Mouse (Mus musculus) embryonic facial prominence, embryonic 11.5 days (tissue): Measurements from ENCODE around the gene Sh2d3c. TPM values are rescaled to one million over a fixed set of nuclear protein-coding genes. Genes with fewer than 3 reads are reported as not detected.

Experiments used
- ATAC-seq: fragments of 200-750 bp; cut with Nextera tagmentation; replicated peaks from 2 replicates; pipeline ENCODE4 v1.8.0; 2017; ENCODE audit warnings: low read depth; ENCODE audit not compliant: insufficient number of reproducible peaks, low FRiP score, low TSS enrichment
- DNase-seq: peaks from one replicate; pipeline ENCODE4 v3.0.0-alpha.2; 2015; ENCODE audit warnings: low spot score
- H3K27ac ChIP-seq: fragments of 300-500 bp; sonication (generic); replicated peaks from 2 replicates; pipeline ENCODE4 v1.5.1; 2014; ENCODE audit warnings: mild to moderate bottlenecking, low read depth, low read length, control low read depth
- H3K27me3 ChIP-seq: fragments of 300-500 bp; sonication (generic); 2 replicates; pipeline ENCODE4 v1.6.1; 2014; ENCODE audit warnings: mild to moderate bottlenecking, low read length, moderate library complexity, mixed read lengths; ENCODE audit not compliant: control insufficient read depth, insufficient read depth
- H3K36me3 ChIP-seq: fragments of 300-500 bp; sonication (generic); replicated peaks from 2 replicates; pipeline ENCODE4 v1.6.1; 2014; ENCODE audit warnings: low read depth, mild to moderate bottlenecking, low read length, moderate library complexity, mixed read lengths; ENCODE audit not compliant: control insufficient read depth, insufficient read depth
- H3K4me1 ChIP-seq: fragments of 300-500 bp; sonication (generic); 2 replicates; pipeline ENCODE4 v1.6.1; 2014; ENCODE audit warnings: low read length, mixed read lengths; ENCODE audit not compliant: control insufficient read depth, insufficient read depth
- H3K4me2 ChIP-seq: fragments of 300-500 bp; sonication (generic); 2 replicates; pipeline ENCODE4 v1.6.1; 2014; ENCODE audit warnings: low read depth, mild to moderate bottlenecking, control low read depth, low read length, moderate library complexity
- H3K4me3 ChIP-seq: fragments of 300-500 bp; sonication (generic); 2 replicates; pipeline ENCODE4 v1.5.1; 2014; ENCODE audit warnings: low read depth, low read length, control low read depth
- H3K9ac ChIP-seq: fragments of 300-500 bp; sonication (generic); replicated peaks from 2 replicates; pipeline ENCODE4 v1.6.1; 2014; ENCODE audit warnings: mild to moderate bottlenecking, control low read depth, low read length
- H3K9me3 ChIP-seq: fragments of 300-500 bp; sonication (generic); replicated peaks from 2 replicates; pipeline ENCODE4 v1.6.1; 2016; ENCODE audit warnings: mild to moderate bottlenecking, low read length, inconsistent platforms, mixed read lengths; ENCODE audit not compliant: control insufficient read depth
- WGBS: fragments of 180-500 bp; shearing (Covaris S2); extraction: QIAGEN DNeasy Blood & Tissue Kit; methylation state at CpG from one replicate; pipeline ENCODE4 v1.1.7; 2014; 5-methylcytosine and 5-hydroxymethylcytosine counted together
- polyA plus RNA-seq: library from polyadenylated mRNA; unstranded; fragments of >200 nt; fragmentation: Nextera tagmentation; extraction: Ambion mirVana; gene quantifications from 2 replicates; pipeline ENCODE4 v1.2.1, GENCODE M21; 2014

The Sh2d3c gene
- polyA plus RNA-seq, 1 experiment from 2014 or later, result 21.1 TPM

DNA sequence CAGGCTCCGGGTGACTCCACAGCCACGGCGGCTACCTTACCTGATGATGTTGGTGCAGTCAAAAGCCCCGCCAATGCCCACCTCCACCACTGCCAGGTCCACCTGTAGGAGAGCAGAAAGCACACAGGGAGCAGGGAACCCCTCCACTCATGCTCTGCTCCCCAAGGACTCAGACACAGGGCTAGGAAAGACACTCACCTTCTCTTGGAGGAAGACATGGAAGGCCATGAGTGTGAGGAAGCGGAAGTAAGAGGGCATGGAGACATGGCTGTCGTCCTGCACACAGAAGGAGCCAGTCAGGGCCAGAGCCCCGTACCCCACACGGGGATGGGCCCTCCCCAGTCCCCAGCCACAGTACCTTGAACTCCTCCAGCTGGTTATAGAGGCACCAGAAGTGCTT lies 33.3 kb upstream of the Sh2d3c start:
- ATAC-seq (no peak), DNase-seq (no peak)
- Histone ChIP-seq H3K4me1 (no peaks in the 10 kb centered on the region), H3K27me3 (no peaks in the 10 kb centered on the region), H3K36me3 (peaks cover 3% of the 10 kb centered on the region), H3K4me2 (no peak overlapping the region), H3K4me3 (no peak overlapping the region), H3K9ac (no peak overlapping the region), H3K9me3 (no peaks in the 10 kb centered on the region), H3K27ac (no peak overlapping the region)
- WGBS, result 93% methylated on average over 8 of the region's 8 CpGs

GRCm38 (mm10) chr2:32689420-32689819 lies 31.4 kb upstream of the Sh2d3c start:
- H3K36me3 ChIP-seq, result peaks cover 3% of the 10 kb centered on the region; the same call in 1 of the 2 replicates
- DNase-seq (peak; percentile 93), ATAC-seq (no peak)
- H3K4me1 ChIP-seq, result peaks cover 5% of the 10 kb centered on the region; the same call in 1 of the 2 replicates
- no peak overlapping the region for H3K4me2 ChIP-seq
- H3K9me3 ChIP-seq, result no peaks in the 10 kb centered on the region
- no peaks in the 10 kb centered on the region for H3K27me3 ChIP-seq
- H3K9ac ChIP-seq, result no peak overlapping the region
- no peak overlapping the region for H3K4me3 ChIP-seq
- no peak overlapping the region for H3K27ac ChIP-seq
- 25% methylated on average over 5 of the region's 5 CpGs for WGBS

DNA sequence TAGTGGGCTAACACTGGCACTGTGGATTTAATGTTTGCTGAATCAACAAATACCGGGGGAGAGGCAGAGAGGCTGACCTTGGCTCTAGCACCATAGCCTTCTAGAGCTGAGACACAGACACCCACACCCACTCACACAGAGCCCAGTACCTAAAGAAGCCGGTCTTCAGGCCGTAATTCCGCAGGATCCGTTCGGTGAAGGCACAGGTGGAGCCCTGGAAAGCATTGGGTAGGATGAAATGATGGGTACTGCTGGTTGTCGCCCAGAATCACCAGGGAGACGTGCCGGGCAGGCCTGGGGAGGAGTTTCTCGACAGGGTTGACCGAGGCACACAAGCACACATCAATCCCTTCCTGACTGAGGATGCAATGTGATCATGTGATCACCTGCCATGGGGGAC lies 29.8 kb upstream of the Sh2d3c start:
- Histone ChIP-seq H3K4me1 (peaks cover 5% of the 10 kb centered on the region; the same call in 1 of the 2 replicates), H3K27me3 (no peaks in the 10 kb centered on the region), H3K9ac (no peak overlapping the region), H3K27ac (no peak overlapping the region), H3K4me2 (no peak overlapping the region), H3K4me3 (no peak overlapping the region), H3K9me3 (no peaks in the 10 kb centered on the region), H3K36me3 (no peaks in the 10 kb centered on the region)
- DNase-seq, result no peak
- ATAC-seq, result no peak
- WGBS, result 85% methylated on average over 11 of the region's 11 CpGs

DNA sequence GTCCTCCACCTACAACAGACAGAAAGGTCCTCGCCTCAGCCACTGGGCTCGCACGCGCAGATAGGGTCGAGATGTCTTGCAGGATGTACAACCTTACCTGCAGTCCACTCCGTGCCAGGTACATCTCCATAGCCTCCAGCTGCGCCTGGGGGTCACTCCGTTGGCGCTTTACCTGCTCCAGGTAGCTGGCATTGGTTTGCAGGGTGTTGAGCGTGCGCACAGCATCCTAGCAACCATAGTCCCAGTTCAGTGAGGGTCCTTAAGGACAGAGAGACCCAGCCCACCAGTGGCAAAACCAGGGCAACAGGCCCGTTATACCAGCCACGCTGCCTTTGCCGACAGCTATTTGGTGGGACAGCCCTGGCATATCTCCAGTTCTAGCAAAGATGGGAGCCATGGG lies 28.4 kb upstream of the Sh2d3c start:
- H3K4me3 ChIP-seq, result no peak overlapping the region; the same call in 1 of the 2 replicates
- no peaks in the 10 kb centered on the region for H3K9me3 ChIP-seq
- WGBS, result 96% methylated on average over 14 of the region's 14 CpGs
- ATAC-seq, result no peak
- no peak overlapping the region for H3K4me2 ChIP-seq
- no peak overlapping the region for H3K9ac ChIP-seq
- no peak overlapping the region for H3K27ac ChIP-seq
- H3K36me3 ChIP-seq, result no peaks in the 10 kb centered on the region
- no peak for DNase-seq
- peaks cover 5% of the 10 kb centered on the region; the same call in 1 of the 2 replicates for H3K4me1 ChIP-seq
- no peaks in the 10 kb centered on the region for H3K27me3 ChIP-seq

GRCm38 (mm10) chr2:32693282-32693681 lies 27.6 kb upstream of the Sh2d3c start:
- 17% methylated on average over 7 of the region's 7 CpGs for WGBS
- Histone ChIP-seq H3K27me3 (no peaks in the 10 kb centered on the region), H3K4me1 (peaks cover 5% of the 10 kb centered on the region; the same call in 1 of the 2 replicates), H3K9ac (peak overlapping the region; percentile 76), H3K36me3 (no peaks in the 10 kb centered on the region), H3K4me2 (peak overlapping the region; percentile 91), H3K27ac (no peak overlapping the region), H3K9me3 (no peaks in the 10 kb centered on the region), H3K4me3 (peak overlapping the region; percentile 68)
- no peak for ATAC-seq
- DNase-seq, result no peak

DNA sequence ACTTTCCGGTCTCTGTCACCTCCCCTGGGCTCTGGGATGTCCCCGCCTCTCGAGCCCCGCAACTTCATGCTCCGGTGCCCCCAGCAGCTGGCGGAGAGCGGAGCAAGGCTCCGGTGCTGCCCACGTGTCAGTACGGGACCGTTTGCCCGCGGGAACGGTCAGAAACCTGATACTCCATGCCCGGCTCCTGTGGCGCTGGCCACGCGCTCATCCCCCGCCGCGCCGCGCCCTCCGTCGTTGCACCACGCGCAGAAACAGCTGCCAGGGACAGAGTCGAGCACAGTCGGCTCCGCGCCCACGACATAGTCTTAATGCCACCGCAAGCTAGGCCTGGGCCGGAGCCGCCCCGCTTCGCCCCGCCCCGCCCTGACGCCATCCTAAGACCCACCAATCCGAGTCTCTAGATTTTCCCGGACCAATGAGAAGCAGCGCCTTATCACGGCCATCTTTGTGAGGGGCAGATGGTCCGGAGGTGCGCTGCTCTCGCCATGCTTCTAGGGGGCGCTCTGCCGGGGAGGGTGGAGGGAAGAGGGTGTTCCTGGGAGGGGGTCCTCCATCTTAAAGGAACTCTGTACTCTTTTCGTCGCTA lies 26.9 kb upstream of the Sh2d3c start:
- H3K9me3 ChIP-seq, result no peaks in the 10 kb centered on the region
- peak; percentile 97 for ATAC-seq
- DNase-seq, result peak; percentile 98
- H3K9ac ChIP-seq, result peak overlapping the region; percentile 76
- H3K27me3 ChIP-seq, result no peaks in the 10 kb centered on the region
- H3K36me3 ChIP-seq, result no peaks in the 10 kb centered on the region
- peak overlapping the region; percentile 91 for H3K4me2 ChIP-seq
- under 1% methylated on average over 51 of the region's 51 CpGs for WGBS
- peaks cover 5% of the 10 kb centered on the region; the same call in 1 of the 2 replicates for H3K4me1 ChIP-seq
- peak overlapping the region; percentile 41; the same call in 1 of the 2 replicates for H3K27ac ChIP-seq
- peak overlapping the region; percentile 68 for H3K4me3 ChIP-seq

DNA sequence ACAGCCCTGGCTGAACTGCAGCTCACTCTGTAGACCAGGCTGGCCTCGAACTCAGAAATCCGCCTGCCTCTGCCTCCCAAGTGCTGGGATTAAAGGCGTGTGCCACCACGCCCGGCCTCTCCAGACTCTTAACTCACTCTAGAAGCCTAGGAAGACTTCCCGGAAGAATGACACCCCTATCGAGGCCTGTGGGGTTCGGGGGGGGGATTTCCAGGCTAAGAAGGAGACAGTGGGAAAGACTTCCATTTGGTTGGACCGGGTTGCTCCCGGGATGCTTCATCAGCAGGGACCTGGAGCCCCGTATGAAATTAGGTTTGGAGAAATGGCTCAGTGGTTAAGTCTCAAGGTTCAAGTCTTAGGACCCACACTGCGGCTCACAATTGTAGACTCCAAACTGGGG lies 26.2 kb upstream of the Sh2d3c start:
- no peak for ATAC-seq
- WGBS, result 86% methylated on average over 12 of the region's 12 CpGs
- Histone ChIP-seq H3K27me3 (no peaks in the 10 kb centered on the region), H3K4me2 (peak overlapping the region; percentile 54), H3K9me3 (no peaks in the 10 kb centered on the region), H3K36me3 (no peaks in the 10 kb centered on the region), H3K4me1 (peaks cover 5% of the 10 kb centered on the region; the same call in 1 of the 2 replicates), H3K9ac (no peak overlapping the region; the same call in 1 of the 2 replicates), H3K4me3 (peak overlapping the region; percentile 68; the same call in 1 of the 2 replicates), H3K27ac (no peak overlapping the region)
- no peak for DNase-seq

GRCm38 (mm10) chr2:32699680-32700079 lies 21.2 kb upstream of the Sh2d3c start:
- Histone ChIP-seq H3K9me3 (no peaks in the 10 kb centered on the region), H3K4me2 (no peak overlapping the region), H3K27me3 (no peaks in the 10 kb centered on the region), H3K4me1 (no peaks in the 10 kb centered on the region), H3K9ac (no peak overlapping the region), H3K36me3 (no peaks in the 10 kb centered on the region), H3K27ac (no peak overlapping the region), H3K4me3 (no peak overlapping the region)
- 84% methylated on average over 6 of the region's 6 CpGs for WGBS
- no peak for ATAC-seq
- no peak for DNase-seq
